Mouse (Mus musculus) liver, adult 2 months (tissue): ENCODE results near the gene Mrtfb. TPM values are rescaled to one million over a fixed set of nuclear protein-coding genes. Genes with fewer than 3 reads are reported as not detected.

ENCODE experiments used
- DNase-seq: peaks from one replicate; pipeline ENCODE4 v3.0.0-alpha.2; 2011; ENCODE audit warnings: low read depth, low spot score; ENCODE audit errors: extremely low read depth
- H3K27ac ChIP-seq: fragments of 200-500 bp; replicated peaks from 2 replicates; pipeline ENCODE4 v1.5.1; 2012; ENCODE audit warnings: low read depth, mild to moderate bottlenecking, control low read depth, inconsistent platforms, low read length; ENCODE audit not compliant: insufficient read depth
- H3K27me3 ChIP-seq: fragments of 200-500 bp; 2 replicates; pipeline ENCODE4 v1.6.1; 2012; ENCODE audit warnings: mild to moderate bottlenecking, moderate library complexity, low read length, inconsistent platforms; ENCODE audit not compliant: control insufficient read depth, insufficient read depth
- H3K36me3 ChIP-seq: fragments of 200-500 bp; 2 replicates; pipeline ENCODE4 v1.6.1; 2012; ENCODE audit warnings: low read length, inconsistent platforms; ENCODE audit not compliant: control insufficient read depth, insufficient read depth
- H3K4me1 ChIP-seq: fragments of 200-500 bp; 2 replicates; pipeline ENCODE4 v1.6.1; 2011; ENCODE audit warnings: low read length; ENCODE audit not compliant: control insufficient read depth, insufficient read depth
- H3K4me3 ChIP-seq: fragments of 200-500 bp; 2 replicates; pipeline ENCODE4 v1.5.1; 2011; ENCODE audit warnings: low read depth, mild to moderate bottlenecking, control low read depth, low read length, moderate library complexity; ENCODE audit not compliant: insufficient read depth
- H3K79me2 ChIP-seq: fragments of 200-500 bp; 2 replicates; pipeline ENCODE4 v1.6.1; 2012; ENCODE audit warnings: inconsistent platforms, mild to moderate bottlenecking, low read length, moderate library complexity; ENCODE audit not compliant: control insufficient read depth, insufficient read depth
- H3K9ac ChIP-seq: fragments of 200-500 bp; 2 replicates; pipeline ENCODE4 v1.6.1; 2012; ENCODE audit warnings: low read depth, mild to moderate bottlenecking, control low read depth, inconsistent platforms, low read length
- CTCF ChIP-seq: fragments of 200-500 bp; IDR thresholded peaks from 2 replicates; pipeline ENCODE4 v1.5.1; 2011; ENCODE audit warnings: low read depth, low read length, control low read depth
- POLR2A ChIP-seq: fragments of 200-500 bp; IDR thresholded peaks from 2 replicates; pipeline ENCODE4 v1.6.1; 2011; ENCODE audit warnings: low read length, control low read depth; ENCODE audit not compliant: insufficient read depth; ENCODE audit errors: extremely low read depth
- WGBS: fragments of 180-500 bp; shearing (Covaris S2); methylation state at CpG from one replicate; pipeline ENCODE4 v1.1.7; 2018; 5-methylcytosine and 5-hydroxymethylcytosine counted together
- polyA plus RNA-seq: library from polyadenylated mRNA; depleted of rRNA; stranded (reverse); fragments of >200 nt; gene quantifications from 2 replicates; pipeline ENCODE4 v1.2.3, GENCODE M21; 2012
- total RNA-seq: library from RNA; depleted of rRNA; stranded (reverse); fragments of >200 nt; gene quantifications from 2 replicates; pipeline ENCODE4 v1.2.3, GENCODE M21; 2014

The Mrtfb gene
- total and polyA plus RNA-seq, 2 experiments, result 4.2 to 9.4 TPM

- Histone ChIP-seq H3K36me3 (no peaks in the 10 kb centered on the region), H3K4me3 (peak overlapping the region; percentile 68), H3K9ac (peak overlapping the region; percentile 73), H3K27me3 (no peaks in the 10 kb centered on the region), H3K4me1 (no peaks in the 10 kb centered on the region), H3K27ac (no peak overlapping the region), H3K79me2 (no peaks in the 10 kb centered on the region)
- no peak for TF ChIP-seq POLR2A
- no peak for TF ChIP-seq CTCF
- 1% methylated on average over 42 of the region's 43 CpGs for WGBS
- DNase-seq, result no peak
Observed at GRCm38 (mm10) chr16:13447284-13448050, 191.2 kb downstream of the Mrtfb start.

DNA sequence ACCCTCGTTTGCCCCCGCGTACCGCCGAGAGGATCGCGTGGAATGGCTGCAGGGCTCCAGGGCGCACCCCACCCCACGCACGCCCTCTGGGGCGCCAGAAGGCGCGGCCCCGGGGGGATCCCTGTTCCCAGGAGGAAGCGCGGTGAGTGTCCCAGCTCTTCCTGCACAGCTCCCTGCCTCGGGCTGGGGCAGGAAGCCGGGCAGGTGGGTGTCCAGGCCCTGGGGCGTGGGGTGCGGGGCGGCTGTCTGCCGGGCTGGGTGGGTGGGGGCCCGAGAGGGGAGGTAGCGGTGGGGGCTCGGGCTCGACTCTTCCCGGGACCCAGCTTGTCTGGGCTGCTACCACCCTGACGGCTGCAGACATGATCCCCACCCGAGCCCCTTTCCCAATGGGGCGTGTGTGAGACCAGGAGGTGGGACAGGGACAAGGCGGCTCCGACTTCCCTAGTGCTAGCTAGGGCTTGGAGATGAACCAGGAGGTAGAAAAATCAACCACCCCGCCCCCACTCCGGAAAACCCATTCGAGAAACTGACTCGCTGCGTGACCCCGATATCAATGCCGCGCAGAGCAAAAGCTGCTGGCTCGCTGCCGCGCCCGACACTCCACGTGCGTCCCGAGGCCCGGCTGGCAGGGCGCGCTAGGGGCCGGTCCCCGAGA lies 191.9 kb downstream of the Mrtfb start:
- Histone ChIP-seq H3K27ac (no peak overlapping the region), H3K79me2 (no peaks in the 10 kb centered on the region)
- DNase-seq, result no peak

DNA sequence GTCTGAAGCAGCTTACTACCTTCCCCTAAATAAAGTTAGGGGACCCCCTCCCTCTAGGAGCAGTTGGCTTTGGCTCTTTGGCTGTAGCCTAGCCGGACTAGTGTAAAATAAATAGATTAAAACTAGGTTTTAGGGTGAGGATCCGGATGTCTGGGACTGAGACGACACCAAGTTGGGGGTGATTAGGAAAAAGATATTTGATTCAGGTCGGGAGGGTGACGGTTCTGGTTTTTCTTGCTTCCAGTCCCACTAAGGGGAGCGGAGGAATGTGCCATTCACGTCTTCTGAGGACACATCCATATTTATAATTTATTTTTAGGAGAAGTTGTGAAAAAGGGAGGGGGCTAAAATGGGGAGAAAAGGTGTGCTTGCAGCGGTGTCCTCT lies 192.4 kb downstream of the Mrtfb start:
- Histone ChIP-seq H3K36me3 (no peaks in the 10 kb centered on the region), H3K79me2 (no peaks in the 10 kb centered on the region), H3K27me3 (no peaks in the 10 kb centered on the region), H3K9ac (no peak overlapping the region), H3K4me1 (no peaks in the 10 kb centered on the region), H3K27ac (no peak overlapping the region), H3K4me3 (peak overlapping the region; percentile 68; the same call in 1 of the 2 replicates)
- WGBS, result 54% methylated on average over 8 of the region's 8 CpGs
- TF ChIP-seq CTCF, result no peak
- TF ChIP-seq POLR2A, result no peak
- DNase-seq, result no peak

More for the DNA sequence above, 191.9 kb downstream of the Mrtfb start:
- 2% methylated on average over 51 of the region's 52 CpGs for WGBS
- Histone ChIP-seq H3K9ac (peak overlapping the region; percentile 73), H3K4me1 (no peaks in the 10 kb centered on the region), H3K4me3 (peak overlapping the region; percentile 68), H3K36me3 (no peaks in the 10 kb centered on the region), H3K27me3 (no peaks in the 10 kb centered on the region)
- TF ChIP-seq POLR2A (no peak), CTCF (no peak)

DNA sequence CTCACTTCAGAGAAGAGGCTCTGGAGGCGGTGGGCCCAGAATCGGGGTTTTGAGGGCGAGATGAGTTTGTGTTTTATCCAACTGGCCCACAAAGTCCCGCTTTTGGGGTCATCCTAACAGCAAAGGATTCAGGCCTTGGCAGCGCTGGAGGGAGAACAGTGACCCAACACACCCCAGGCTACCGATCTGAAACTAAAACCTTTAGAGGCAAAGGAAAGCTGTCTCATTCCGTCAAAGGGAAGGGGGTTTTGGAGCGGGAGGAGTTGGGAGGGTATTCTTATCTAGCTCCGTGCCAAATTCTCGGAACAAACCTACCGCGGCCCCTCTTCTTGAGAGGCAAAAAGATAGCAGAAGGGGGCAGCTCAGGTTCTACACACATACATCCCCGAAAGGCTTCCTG lies 193.2 kb downstream of the Mrtfb start:
- Histone ChIP-seq H3K4me3 (no peak overlapping the region), H3K79me2 (no peaks in the 10 kb centered on the region), H3K27me3 (no peaks in the 10 kb centered on the region), H3K4me1 (no peaks in the 10 kb centered on the region), H3K27ac (no peak overlapping the region), H3K36me3 (no peaks in the 10 kb centered on the region), H3K9ac (no peak overlapping the region)
- TF ChIP-seq CTCF (no peak), POLR2A (no peak)
- no peak for DNase-seq
- WGBS, result 77% methylated on average over 13 of the region's 13 CpGs

DNA sequence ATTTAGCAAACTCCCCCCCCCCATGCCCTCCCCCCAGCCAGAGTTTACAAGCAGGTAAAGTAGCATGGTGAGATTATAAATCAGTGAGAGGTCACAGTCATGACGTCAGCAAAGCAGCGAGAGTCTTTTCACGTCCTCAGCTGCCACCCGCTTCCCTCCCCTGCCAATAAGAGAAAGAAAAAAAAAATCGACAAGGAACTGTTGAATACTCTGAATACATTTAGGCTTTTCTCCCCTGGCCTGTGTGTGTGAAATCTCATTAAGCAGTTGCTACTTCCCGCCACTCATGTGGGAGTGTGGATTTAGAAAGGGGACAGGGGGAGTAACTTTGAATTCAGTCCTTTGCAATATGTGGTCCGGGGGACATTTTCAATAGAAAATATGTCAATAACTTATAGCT lies 194.6 kb downstream of the Mrtfb start:
- Histone ChIP-seq H3K9ac (no peak overlapping the region), H3K27me3 (no peaks in the 10 kb centered on the region), H3K4me1 (no peaks in the 10 kb centered on the region), H3K4me3 (no peak overlapping the region), H3K36me3 (no peaks in the 10 kb centered on the region), H3K79me2 (no peaks in the 10 kb centered on the region), H3K27ac (no peak overlapping the region)
- TF ChIP-seq POLR2A, result no peak
- no peak for TF ChIP-seq CTCF
- WGBS, result 76% methylated on average over 7 of the region's 7 CpGs
- DNase-seq, result no peak

DNA sequence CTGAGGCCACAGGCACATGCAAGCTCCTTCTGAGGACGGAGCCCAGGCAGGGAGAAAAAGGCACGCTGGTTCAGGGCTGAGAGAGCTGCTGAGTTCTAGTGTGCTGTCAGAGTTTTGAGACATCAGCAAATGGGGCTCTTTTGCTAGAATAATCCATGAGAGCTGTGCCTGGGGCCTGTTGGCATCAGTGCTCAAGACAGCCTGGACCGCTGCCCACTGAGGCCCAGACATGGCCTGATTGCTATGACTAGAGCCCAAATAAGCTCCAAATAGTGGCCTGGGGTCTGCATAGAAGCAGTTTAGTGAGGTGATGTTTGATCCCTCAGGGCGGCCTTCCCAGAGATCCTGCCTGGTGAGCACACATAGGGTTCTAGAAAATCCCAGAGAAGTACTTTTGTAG lies 195.7 kb downstream of the Mrtfb start:
- DNase-seq, result no peak
- H3K4me1 ChIP-seq, result no peaks in the 10 kb centered on the region

More for the DNA sequence above, 195.7 kb downstream of the Mrtfb start:
- Histone ChIP-seq H3K4me3 (no peak overlapping the region), H3K9ac (no peak overlapping the region), H3K79me2 (no peaks in the 10 kb centered on the region), H3K36me3 (no peaks in the 10 kb centered on the region), H3K27ac (no peak overlapping the region), H3K27me3 (no peaks in the 10 kb centered on the region)
- 97% methylated on average over 4 of the region's 4 CpGs for WGBS
- TF ChIP-seq CTCF (no peak), POLR2A (no peak)
